Mouse (Mus musculus): ENCODE measurements around the gene Ssh2. TPM values are rescaled to one million over a fixed set of nuclear protein-coding genes. Genes with fewer than 3 reads are reported as not detected.
A peak's percentile ranks its signal among the peaks of the same experiment; 100 is the strongest.

Gene Ssh2
- polyA plus RNA-seq, 1 experiment, result 28.5 TPM

- TF ChIP-seq CTCF (IDR thresholded peaks at IDR 0.05; ENCODE audit: borderline replicate concordance, extremely low read depth, insufficient read depth, insufficient read length) (no peak), POLR2A (IDR thresholded peaks at IDR 0.05; ENCODE audit: borderline replicate concordance, extremely low read depth, insufficient read depth, insufficient read length, poor library complexity, severe bottlenecking) (no peak)
- DNase-seq (ENCODE audit: low read depth), result no peak
These were observed 289.3 kb downstream of the Ssh2 start for GRCm38 (mm10) chr11:77505291-77505980.

GRCm38 (mm10) chr11:77506273-77506672 is 290.2 kb downstream of the Ssh2 start:
- DNase-seq (ENCODE audit: low read depth), result no peak

GRCm38 (mm10) chr11:77506941-77507340 is 290.9 kb downstream of the Ssh2 start:
- TF ChIP-seq CTCF (IDR thresholded peaks at IDR 0.05; ENCODE audit: borderline replicate concordance, extremely low read depth, insufficient read depth, insufficient read length), result no peak
- no peak for DNase-seq (ENCODE audit: low read depth)

More at GRCm38 (mm10) chr11:77506273-77506672, 290.2 kb downstream of the Ssh2 start:
- TF ChIP-seq POLR2A (IDR thresholded peaks at IDR 0.05; ENCODE audit: borderline replicate concordance, extremely low read depth, insufficient read depth, insufficient read length, poor library complexity, severe bottlenecking) (no peak), CTCF (IDR thresholded peaks at IDR 0.05; ENCODE audit: borderline replicate concordance, extremely low read depth, insufficient read depth, insufficient read length) (no peak)

GRCm38 (mm10) chr11:77507426-77507825 is 291.3 kb downstream of the Ssh2 start:
- DNase-seq (ENCODE audit: low read depth), result no peak

GRCm38 (mm10) chr11:77508068-77509021 is 292.3 kb downstream of the Ssh2 start:
- TF ChIP-seq CTCF (IDR thresholded peaks at IDR 0.05; ENCODE audit: borderline replicate concordance, extremely low read depth, insufficient read depth, insufficient read length) (peak; percentile 91), POLR2A (IDR thresholded peaks at IDR 0.05; ENCODE audit: borderline replicate concordance, extremely low read depth, insufficient read depth, insufficient read length, poor library complexity, severe bottlenecking) (no peak)
- peak; percentile 84 for DNase-seq (ENCODE audit: low read depth)

More at GRCm38 (mm10) chr11:77507426-77507825, 291.3 kb downstream of the Ssh2 start:
- no peak for TF ChIP-seq POLR2A (IDR thresholded peaks at IDR 0.05; ENCODE audit: borderline replicate concordance, extremely low read depth, insufficient read depth, insufficient read length, poor library complexity, severe bottlenecking)
- TF ChIP-seq CTCF (IDR thresholded peaks at IDR 0.05; ENCODE audit: borderline replicate concordance, extremely low read depth, insufficient read depth, insufficient read length), result no peak

Other genes with a start within 250 kb of the Ssh2 start
- 5.6 and 9.4 TPM in 2 replicates for gene Slc6a4, start 217.7 kb upstream of the Ssh2 start, polyA plus RNA-seq (2012; rRNA removed)
- gene Nsrp1, start 137.9 kb upstream of the Ssh2 start, polyA plus RNA-seq (2012; rRNA removed), result 4.7 and 9.4 TPM in 2 replicates
- 1.9 and 2.9 TPM in 2 replicates for gene Efcab5, start 27.3 kb upstream of the Ssh2 start, polyA plus RNA-seq (2012; rRNA removed)
- 1.1 and 1.9 TPM in 2 replicates for gene Coro6, start 246.1 kb downstream of the Ssh2 start, polyA plus RNA-seq (2012; rRNA removed)

All from brain, embryonic 14.5 days (tissue).